Mouse (Mus musculus) CD4-positive, CD25-positive, alpha-beta regulatory T cell, adult 4 months (primary cell): ENCODE results near the gene Hist1h1d. TPM values are rescaled to one million over a fixed set of nuclear protein-coding genes. Genes with fewer than 3 reads are reported as not detected.
"Not testable (repeated sequence)": the region's sequence is repeated elsewhere in the genome, so short reads cannot be mapped to it uniquely, and the experiment has no call there.

ENCODE experiments used
- ATAC-seq: one replicate; pipeline ENCODE4 v1.8.0; 2017
- polyA plus RNA-seq, 2 experiments: library from polyadenylated mRNA; unstranded; fragments of 100-300 nt; shearing (Covaris generic); gene quantifications; one replicate each; pipeline ENCODE4 v1.2.1; 2017

The Hist1h1d gene
- polyA plus RNA-seq, 2 experiments from 2014 or later, result 0.18 to 0.35 TPM

DNA sequence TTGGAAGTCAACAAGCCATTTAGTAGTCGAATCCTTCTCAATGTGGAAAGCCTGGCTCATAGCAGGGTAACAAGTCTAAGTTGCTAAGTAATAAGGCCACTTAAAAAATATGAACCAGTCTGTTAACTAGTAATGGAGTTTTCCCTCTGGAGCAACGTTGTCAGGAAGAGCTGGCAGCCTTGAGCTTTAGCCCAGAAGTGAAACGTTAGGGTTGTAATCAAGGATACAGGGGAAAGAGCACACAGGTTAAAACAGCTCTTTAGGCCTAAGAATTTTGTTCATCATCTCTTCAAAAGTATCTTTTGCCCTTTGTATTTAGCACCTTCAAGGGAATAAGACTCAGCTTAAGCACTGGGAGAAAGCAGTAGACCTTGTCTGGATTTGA lies 2.3 kb upstream of the Hist1h1d start:
- ATAC-seq, result no peak

DNA sequence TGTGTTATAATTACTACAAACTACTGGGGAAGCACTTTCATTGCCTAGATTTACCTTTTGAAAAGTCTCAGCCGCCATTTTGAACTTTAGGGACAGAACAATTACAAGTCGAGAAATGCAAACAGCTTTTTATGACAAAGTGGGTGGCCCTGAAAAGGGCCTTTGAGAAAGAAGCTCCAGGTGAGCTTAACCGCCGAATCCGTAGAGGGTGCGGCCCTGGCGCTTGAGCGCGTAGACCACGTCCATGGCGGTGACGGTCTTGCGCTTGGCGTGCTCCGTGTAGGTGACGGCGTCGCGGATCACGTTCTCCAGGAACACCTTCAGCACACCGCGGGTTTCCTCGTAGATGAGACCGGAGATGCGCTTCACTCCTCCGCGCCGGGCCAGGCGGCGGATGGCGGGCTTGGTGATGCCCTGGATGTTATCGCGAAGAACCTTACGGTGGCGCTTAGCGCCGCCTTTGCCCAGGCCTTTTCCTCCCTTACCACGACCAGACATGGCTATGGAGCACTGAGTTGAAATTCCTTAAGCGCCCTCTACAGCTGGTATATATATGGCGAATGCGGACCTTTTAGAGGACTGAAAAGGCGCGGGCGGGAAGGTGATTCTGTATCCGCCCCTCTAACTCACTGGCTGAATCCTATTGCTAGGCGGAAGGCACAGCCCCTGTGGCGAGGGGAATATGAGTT lies 1.8 kb upstream of the Hist1h1d start, which contains the start of gene Hist1h4f:
Gene Hist1h4f, minus strand, starts transcription at position 503 of the 689 bp plus-strand sequence.
- ATAC-seq, result peak; percentile 73

GRCm38 (mm10) chr13:23551931-23552914 lies 839 bp upstream of the Hist1h1d start:
- ATAC-seq, result no peak

DNA sequence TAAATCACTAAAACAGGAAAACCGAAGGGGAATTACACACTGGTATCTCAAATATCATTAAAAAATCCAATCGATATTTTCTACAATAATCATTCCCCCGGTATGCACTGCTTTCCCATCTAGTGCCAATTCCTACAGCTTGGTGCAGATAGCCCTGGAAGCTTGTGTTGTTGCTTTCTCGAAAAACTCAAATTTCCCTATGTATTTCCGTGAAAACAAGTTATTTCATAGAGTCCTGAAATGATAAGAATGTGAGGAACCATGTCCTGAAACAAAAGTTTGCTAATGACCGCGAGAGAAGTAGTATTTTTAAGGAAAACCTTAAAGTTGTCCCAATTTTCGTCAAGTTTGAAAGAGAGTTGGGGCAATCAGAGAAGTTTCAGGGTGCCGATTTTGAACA lies 1.3 kb downstream of the Hist1h1d start:
- no peak for ATAC-seq

DNA sequence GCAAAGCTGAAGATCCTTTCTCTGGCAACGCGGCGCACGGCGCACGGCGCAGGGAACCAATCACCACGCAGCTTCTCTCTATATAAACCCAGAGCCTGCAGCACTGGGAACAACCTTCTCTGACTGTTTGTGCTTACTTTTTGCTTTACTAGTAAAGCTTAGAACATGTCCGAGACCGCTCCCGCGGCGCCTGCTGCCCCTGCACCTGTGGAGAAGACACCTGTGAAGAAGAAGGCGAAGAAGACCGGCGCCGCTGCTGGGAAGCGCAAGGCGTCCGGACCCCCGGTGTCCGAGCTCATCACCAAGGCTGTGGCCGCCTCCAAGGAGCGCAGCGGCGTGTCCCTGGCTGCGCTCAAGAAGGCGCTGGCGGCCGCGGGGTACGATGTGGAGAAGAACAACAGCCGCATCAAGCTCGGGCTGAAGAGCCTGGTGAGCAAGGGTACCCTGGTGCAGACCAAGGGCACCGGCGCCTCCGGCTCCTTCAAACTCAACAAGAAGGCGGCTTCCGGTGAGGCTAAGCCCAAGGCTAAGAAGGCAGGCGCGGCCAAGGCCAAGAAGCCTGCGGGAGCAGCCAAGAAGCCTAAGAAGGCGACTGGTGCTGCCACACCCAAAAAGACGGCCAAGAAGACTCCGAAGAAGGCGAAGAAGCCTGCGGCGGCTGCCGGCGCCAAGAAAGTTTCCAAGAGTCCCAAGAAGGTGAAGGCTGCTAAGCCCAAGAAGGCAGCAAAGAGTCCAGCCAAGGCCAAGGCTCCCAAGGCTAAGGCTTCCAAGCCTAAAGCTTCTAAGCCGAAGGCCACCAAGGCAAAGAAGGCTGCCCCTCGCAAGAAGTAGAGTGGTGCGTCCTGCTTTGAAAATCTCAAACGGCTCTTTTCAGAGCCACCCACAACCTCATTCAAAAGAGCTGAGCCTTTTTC lies 2.1 kb downstream of the Hist1h1d start:
- ATAC-seq, result peak; percentile 66

- ATAC-seq, result peak; percentile 71
These were observed 2.9 kb downstream of the Hist1h1d start for GRCm38 (mm10) chr13:23555839-23556416.

- ATAC-seq, result no peak
These were observed 3.8 kb downstream of the Hist1h1d start for GRCm38 (mm10) chr13:23556906-23557305.

GRCm38 (mm10) chr13:23560699-23561098 lies 7.6 kb downstream of the Hist1h1d start:
- ATAC-seq, result not testable (repeated sequence)

DNA sequence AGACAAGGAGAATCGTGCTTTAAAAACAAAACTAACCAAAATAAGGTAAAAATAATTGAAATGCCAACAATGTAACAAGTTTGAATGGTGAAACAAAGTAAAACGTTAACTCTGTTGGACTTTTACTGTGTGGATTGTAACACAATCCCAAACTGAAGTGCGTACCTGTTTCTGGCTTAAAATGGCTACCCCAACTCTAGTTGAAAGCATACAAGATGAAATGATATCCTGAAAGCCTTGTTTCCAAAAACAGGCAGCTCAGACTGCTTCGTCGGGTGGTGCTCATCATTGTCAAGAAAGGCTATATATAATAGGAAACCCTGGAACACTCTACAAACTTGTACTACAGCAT lies 8.4 kb downstream of the Hist1h1d start:
- peak; percentile 8 for ATAC-seq

DNA sequence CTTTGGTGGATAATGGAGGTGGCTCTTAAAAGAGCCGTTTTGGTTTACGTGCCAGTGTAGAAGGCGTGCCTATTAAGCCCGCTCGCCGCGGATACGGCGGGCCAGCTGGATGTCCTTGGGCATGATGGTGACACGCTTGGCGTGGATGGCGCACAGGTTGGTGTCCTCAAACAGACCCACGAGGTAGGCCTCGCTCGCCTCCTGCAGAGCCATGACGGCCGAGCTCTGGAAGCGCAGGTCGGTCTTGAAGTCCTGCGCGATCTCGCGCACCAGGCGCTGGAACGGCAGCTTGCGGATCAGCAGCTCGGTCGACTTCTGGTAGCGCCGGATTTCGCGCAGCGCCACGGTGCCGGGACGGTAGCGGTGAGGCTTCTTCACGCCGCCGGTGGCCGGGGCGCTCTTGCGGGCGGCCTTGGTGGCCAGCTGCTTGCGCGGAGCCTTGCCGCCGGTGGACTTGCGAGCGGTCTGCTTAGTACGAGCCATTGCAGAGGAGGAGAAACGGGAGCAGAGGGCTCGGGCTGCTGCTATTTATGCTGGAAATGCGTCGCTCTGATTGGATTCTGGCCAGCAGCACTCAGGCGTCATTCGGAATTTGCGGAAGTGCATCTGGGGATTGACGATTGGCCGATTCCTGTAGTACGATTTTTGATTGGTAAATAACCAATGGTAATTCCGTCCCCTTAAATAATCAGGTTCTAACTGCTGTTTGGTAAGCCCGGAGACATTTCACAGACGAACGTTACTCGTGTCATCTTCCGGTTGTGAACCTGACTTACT lies 9.0 kb downstream of the Hist1h1d start, which contains the start of gene Hist1h3e:
Gene Hist1h3e, minus strand, starts transcription at position 487 of the 777 bp plus-strand sequence.
- peak; percentile 93 for ATAC-seq

DNA sequence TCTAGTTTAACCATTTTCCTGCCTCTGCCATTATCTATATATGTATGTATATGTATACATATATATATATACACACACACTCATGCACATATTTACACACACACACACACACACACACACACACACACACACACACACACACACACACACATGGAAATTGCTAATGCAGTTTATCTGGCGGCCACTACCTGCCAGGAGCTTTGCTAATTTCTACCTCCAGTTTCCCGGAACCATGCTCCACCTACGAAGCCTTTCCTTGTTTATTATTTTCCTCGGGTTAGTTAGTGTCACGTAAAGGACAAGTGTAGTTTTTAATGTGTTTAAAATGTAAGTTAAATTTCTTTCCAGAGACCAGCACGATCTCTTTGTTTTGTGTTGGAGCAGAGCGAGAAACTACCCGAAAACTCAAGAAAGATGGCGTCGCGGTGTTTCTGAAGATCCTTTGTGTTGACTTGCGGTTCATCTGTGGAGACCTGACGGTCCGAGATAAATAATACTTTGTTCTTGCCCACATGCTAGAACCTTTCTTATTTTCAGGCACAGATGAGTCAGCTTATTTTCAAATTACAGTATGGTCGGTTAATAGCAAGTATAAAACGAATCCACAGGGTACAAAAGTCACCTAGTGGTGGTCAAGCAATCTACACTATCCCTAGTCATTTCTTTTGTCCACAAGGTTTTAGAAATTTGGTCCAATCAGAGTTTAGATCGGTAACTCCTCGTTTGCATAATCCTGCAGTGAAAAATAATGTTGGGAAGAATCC lies 9.8 kb downstream of the Hist1h1d start:
- peak; percentile 18 for ATAC-seq

GRCm38 (mm10) chr13:23564482-23564881 lies 11.4 kb downstream of the Hist1h1d start:
- ATAC-seq, result no peak

- ATAC-seq, result peak; percentile 7
These were observed 17.4 kb downstream of the Hist1h1d start for GRCm38 (mm10) chr13:23570261-23571021.

DNA sequence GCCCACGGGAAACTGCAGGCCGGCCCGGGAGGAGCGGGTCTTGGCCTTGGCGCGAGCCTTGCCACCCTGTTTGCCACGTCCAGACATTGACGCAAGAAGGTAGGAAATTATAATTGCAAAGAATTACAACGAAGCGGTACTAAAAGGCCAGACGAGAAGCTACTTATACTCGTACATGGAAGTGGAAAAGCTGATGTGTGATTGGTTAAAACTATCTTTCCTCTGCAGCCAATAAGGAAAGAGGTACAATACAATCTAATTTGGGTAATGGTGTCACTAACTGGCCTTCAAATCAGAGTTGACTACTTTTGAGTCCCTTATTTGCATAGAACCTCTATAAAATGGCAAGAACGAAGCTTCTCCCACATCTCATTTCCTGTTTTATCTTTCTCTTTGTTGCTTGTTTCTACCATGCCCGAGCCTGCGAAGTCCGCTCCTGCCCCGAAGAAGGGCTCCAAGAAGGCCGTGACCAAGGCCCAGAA lies 18.0 kb downstream of the Hist1h1d start, which contains the start of the genes Hist1h2ae and Hist1h2bg:
Gene Hist1h2ae, minus strand, starts transcription at position 199 of the 482 bp plus-strand sequence.
Gene Hist1h2bg, plus strand, starts transcription at position 375 of the 482 bp plus-strand sequence.
- peak; percentile 82 for ATAC-seq

- not testable (repeated sequence) for ATAC-seq
These were observed 18.6 kb downstream of the Hist1h1d start for GRCm38 (mm10) chr13:23571504-23572217.

GRCm38 (mm10) chr13:23572218-23573033 lies 19.4 kb downstream of the Hist1h1d start:
- no peak for ATAC-seq
